Mouse (Mus musculus): ENCODE measurements around the gene Wdr83. TPM values are rescaled to one million over a fixed set of nuclear protein-coding genes. Genes with fewer than 3 reads are reported as not detected.
"Not testable (repeated sequence)": the region's sequence is repeated elsewhere in the genome, so short reads cannot be mapped to it uniquely, and the experiment has no call there.

Gene Wdr83
- polyA plus RNA-seq (2015; fragmentation: Nextera tagmentation; extraction: Ambion mirVana): 33.1 and 40.8 TPM in 2 replicates

GRCm38 (mm10) chr8:85081216-85081555 is at the start of gene Wdr83:
TSS of gene Wdr83 (minus strand) at chr8:85081306.
- under 1% methylated on average over 9 of the region's 9 CpGs for WGBS
- Histone ChIP-seq H3K4me2 (peak within 1 kb of the TSS; percentile 96), H3K4me1 (replicated peaks) (peaks cover 39% of the 10 kb centered on the region), H3K9me3 (replicated peaks) (no peaks in the 10 kb centered on the region), H3K4me3 (peak within 1 kb of the TSS; percentile 88), H3K27ac (peak within 1 kb of the TSS; percentile 85), H3K36me3 (peaks cover 20% of the 10 kb centered on the region; the same call in 1 of the 2 replicates), H3K9ac (peak within 1 kb of the TSS; percentile 90), H3K27me3 (no peaks in the 10 kb centered on the region)
- peak; percentile 45 for ATAC-seq (replicated peaks; ENCODE audit: insufficient number of reproducible peaks, insufficient read depth, low FRiP score, low read depth)

- no peak overlapping the region for H3K9ac ChIP-seq
- peaks cover 4% of the 10 kb centered on the region; the same call in 1 of the 2 replicates for H3K4me1 ChIP-seq (replicated peaks)
- no peak overlapping the region for H3K27ac ChIP-seq
- WGBS: 83% methylated on average over 8 of the region's 8 CpGs
- no peaks in the 10 kb centered on the region for H3K36me3 ChIP-seq
- ATAC-seq (replicated peaks; ENCODE audit: insufficient number of reproducible peaks, insufficient read depth, low FRiP score, low read depth): no peak
- no peak overlapping the region for H3K4me3 ChIP-seq
- no peak overlapping the region for H3K4me2 ChIP-seq
- no peaks in the 10 kb centered on the region for H3K27me3 ChIP-seq
- H3K9me3 ChIP-seq (replicated peaks): no peaks in the 10 kb centered on the region
Measured at GRCm38 (mm10) chr8:85123691-85124090, 42.6 kb upstream of the Wdr83 start.

GRCm38 (mm10) chr8:85122995-85123394 is 41.9 kb upstream of the Wdr83 start, which contains the start of gene Zfp791:
TSS of gene Zfp791 (minus strand) at chr8:85123095.
- H3K27me3 ChIP-seq: no peaks in the 10 kb centered on the region
- no peak within 1 kb of the TSS for H3K9ac ChIP-seq
- H3K9me3 ChIP-seq (replicated peaks): no peaks in the 10 kb centered on the region
- ATAC-seq (replicated peaks; ENCODE audit: insufficient number of reproducible peaks, insufficient read depth, low FRiP score, low read depth): no peak
- no peak within 1 kb of the TSS for H3K27ac ChIP-seq
- no peak within 1 kb of the TSS for H3K4me3 ChIP-seq
- no peaks in the 10 kb centered on the region for H3K36me3 ChIP-seq
- H3K4me2 ChIP-seq: no peak within 1 kb of the TSS
- 72% methylated on average over 3 of the region's 3 CpGs for WGBS
- peaks cover 4% of the 10 kb centered on the region; the same call in 1 of the 2 replicates for H3K4me1 ChIP-seq (replicated peaks)

- WGBS: 81% methylated on average over 5 of the region's 5 CpGs
- H3K4me2 ChIP-seq; H3K9ac ChIP-seq; H3K4me1 ChIP-seq (replicated peaks); H3K36me3 ChIP-seq; H3K27ac ChIP-seq; H3K9me3 ChIP-seq (replicated peaks); H3K27me3 ChIP-seq; H3K4me3 ChIP-seq; ATAC-seq (replicated peaks; ENCODE audit: insufficient number of reproducible peaks, insufficient read depth, low FRiP score, low read depth): not testable (repeated sequence)
Measured at GRCm38 (mm10) chr8:85120251-85120650, 39.1 kb upstream of the Wdr83 start.

- WGBS: 7% methylated on average over 37 of the region's 37 CpGs
- peak overlapping the region; percentile 69 for H3K9ac ChIP-seq
Measured at GRCm38 (mm10) chr8:85119052-85119981, 38.2 kb upstream of the Wdr83 start.

GRCm38 (mm10) chr8:85116984-85117383 is 35.9 kb upstream of the Wdr83 start:
- Histone ChIP-seq H3K9me3 (replicated peaks) (no peaks in the 10 kb centered on the region), H3K4me3 (no peak overlapping the region), H3K36me3 (peaks cover 4% of the 10 kb centered on the region; the same call in 1 of the 2 replicates), H3K27me3 (no peaks in the 10 kb centered on the region), H3K9ac (no peak overlapping the region), H3K27ac (no peak overlapping the region), H3K4me1 (replicated peaks) (peaks cover 4% of the 10 kb centered on the region; the same call in 1 of the 2 replicates), H3K4me2 (no peak overlapping the region)
- no peak for ATAC-seq (replicated peaks; ENCODE audit: insufficient number of reproducible peaks, insufficient read depth, low FRiP score, low read depth)
- 87% methylated on average over 7 of the region's 7 CpGs for WGBS

More at GRCm38 (mm10) chr8:85119052-85119981, 38.2 kb upstream of the Wdr83 start:
- peak overlapping the region; percentile 77 for H3K4me3 ChIP-seq
- no peaks in the 10 kb centered on the region for H3K9me3 ChIP-seq (replicated peaks)
- no peaks in the 10 kb centered on the region for H3K27me3 ChIP-seq
- H3K4me2 ChIP-seq: peak overlapping the region; percentile 88
- ATAC-seq (replicated peaks; ENCODE audit: insufficient number of reproducible peaks, insufficient read depth, low FRiP score, low read depth): peak; percentile 79; the same call in 1 of the 2 replicates
- peaks cover 4% of the 10 kb centered on the region; the same call in 1 of the 2 replicates for H3K4me1 ChIP-seq (replicated peaks)
- no peaks in the 10 kb centered on the region for H3K36me3 ChIP-seq
- peak overlapping the region; percentile 67 for H3K27ac ChIP-seq

GRCm38 (mm10) chr8:85115501-85115900 is 34.4 kb upstream of the Wdr83 start:
- H3K4me2 ChIP-seq: no peak overlapping the region
- 65% methylated on average over 4 of the region's 4 CpGs for WGBS

GRCm38 (mm10) chr8:85113241-85113640 is 32.1 kb upstream of the Wdr83 start:
- no peaks in the 10 kb centered on the region for H3K9me3 ChIP-seq (replicated peaks)
- no peak for ATAC-seq (replicated peaks; ENCODE audit: insufficient number of reproducible peaks, insufficient read depth, low FRiP score, low read depth)
- H3K27ac ChIP-seq: no peak overlapping the region
- H3K4me1 ChIP-seq (replicated peaks): no peaks in the 10 kb centered on the region
- peaks cover 32% of the 10 kb centered on the region for H3K36me3 ChIP-seq
- H3K4me2 ChIP-seq: no peak overlapping the region
- H3K9ac ChIP-seq: no peak overlapping the region
- H3K4me3 ChIP-seq: no peak overlapping the region
- no peaks in the 10 kb centered on the region for H3K27me3 ChIP-seq
- 90% methylated on average over 10 of the region's 10 CpGs for WGBS

More at GRCm38 (mm10) chr8:85115501-85115900, 34.4 kb upstream of the Wdr83 start:
- Histone ChIP-seq H3K9ac (no peak overlapping the region), H3K27ac (no peak overlapping the region), H3K4me1 (replicated peaks) (peaks cover 4% of the 10 kb centered on the region; the same call in 1 of the 2 replicates), H3K27me3 (no peaks in the 10 kb centered on the region), H3K36me3 (peaks cover 18% of the 10 kb centered on the region), H3K9me3 (replicated peaks) (no peaks in the 10 kb centered on the region), H3K4me3 (no peak overlapping the region)
- ATAC-seq (replicated peaks; ENCODE audit: insufficient number of reproducible peaks, insufficient read depth, low FRiP score, low read depth): no peak

- Histone ChIP-seq H3K4me2 (no peak overlapping the region), H3K4me1 (replicated peaks) (no peaks in the 10 kb centered on the region), H3K9ac (no peak overlapping the region), H3K36me3 (peaks cover 16% of the 10 kb centered on the region), H3K4me3 (no peak overlapping the region), H3K27me3 (no peaks in the 10 kb centered on the region), H3K27ac (no peak overlapping the region), H3K9me3 (replicated peaks) (no peaks in the 10 kb centered on the region)
- 76% methylated on average over 4 of the region's 4 CpGs for WGBS
- no peak for ATAC-seq (replicated peaks; ENCODE audit: insufficient number of reproducible peaks, insufficient read depth, low FRiP score, low read depth)
Measured at GRCm38 (mm10) chr8:85100076-85100665, 19.1 kb upstream of the Wdr83 start.

GRCm38 (mm10) chr8:85096850-85097249 is 15.7 kb upstream of the Wdr83 start:
- Histone ChIP-seq H3K4me2 (no peak overlapping the region), H3K36me3 (peaks cover 24% of the 10 kb centered on the region), H3K27me3 (no peaks in the 10 kb centered on the region), H3K4me3 (no peak overlapping the region), H3K4me1 (replicated peaks) (no peaks in the 10 kb centered on the region), H3K27ac (no peak overlapping the region), H3K9ac (no peak overlapping the region), H3K9me3 (replicated peaks) (no peaks in the 10 kb centered on the region)
- 79% methylated on average over 4 of the region's 4 CpGs for WGBS
- ATAC-seq (replicated peaks; ENCODE audit: insufficient number of reproducible peaks, insufficient read depth, low FRiP score, low read depth): no peak

- H3K9ac ChIP-seq: no peak overlapping the region
- no peak overlapping the region for H3K4me2 ChIP-seq
- H3K4me1 ChIP-seq (replicated peaks): no peaks in the 10 kb centered on the region
- no peaks in the 10 kb centered on the region for H3K27me3 ChIP-seq
- no peak overlapping the region for H3K27ac ChIP-seq
- H3K36me3 ChIP-seq: peaks cover 24% of the 10 kb centered on the region
- no peaks in the 10 kb centered on the region for H3K9me3 ChIP-seq (replicated peaks)
- ATAC-seq (replicated peaks; ENCODE audit: insufficient number of reproducible peaks, insufficient read depth, low FRiP score, low read depth): no peak
- H3K4me3 ChIP-seq: no peak overlapping the region
- WGBS: 91% methylated on average over 16 of the region's 16 CpGs
Measured at GRCm38 (mm10) chr8:85096196-85096595, 15.1 kb upstream of the Wdr83 start.

Data from heart, embryonic 15.5 days (tissue).